Mouse (Mus musculus): ENCODE measurements around the gene Rdx. TPM values are rescaled to one million over a fixed set of nuclear protein-coding genes. Genes with fewer than 3 reads are reported as not detected.
A peak's percentile ranks its signal among the peaks of the same experiment; 100 is the strongest.

Gene Rdx
- total and polyA plus RNA-seq, 3 experiments = 103 to 152 (median 109) TPM

- peak overlapping the region; percentile 79 for H3K27ac ChIP-seq (ENCODE audit: control insufficient read depth, low read depth, low read length)
- no peaks in the 10 kb centered on the region for H3K27me3 ChIP-seq (ENCODE audit: control insufficient read depth in 1 of 2, insufficient read depth in 2 of 2, low read length in 2 of 2)
- H3K4me3 ChIP-seq (ENCODE audit: control insufficient read depth in 1 of 2, insufficient read depth in 1 of 2, low read depth in 2 of 2, low read length in 2 of 2) = peak overlapping the region; percentile 93 to 100
- peaks cover 11 to 17% of the 10 kb centered on the region in 2 experiments for H3K4me1 ChIP-seq (ENCODE audit: control insufficient read depth in 1 of 2, insufficient read depth in 2 of 2, low read length in 2 of 2)
- peak; percentile 69 for DNase-seq (ENCODE audit: low read depth, low spot score)
- peak overlapping the region; percentile 100 for H3K9ac ChIP-seq (ENCODE audit: control insufficient read depth, low read depth, low read length, poor library complexity, severe bottlenecking)
- peaks cover 48% of the 10 kb centered on the region for H3K79me2 ChIP-seq (ENCODE audit: control insufficient read depth, insufficient read depth, low read length, poor library complexity)
- no peaks in the 10 kb centered on the region for H3K9me3 ChIP-seq (replicated peaks; ENCODE audit: insufficient read depth, low read length)
- TF ChIP-seq MXI1 (IDR thresholded peaks at IDR 0.05; ENCODE audit: low read depth, low read length) = no peak; the same call in 1 of the 2 replicates
- TF ChIP-seq NRF1 (IDR thresholded peaks at IDR 0.05; ENCODE audit: insufficient read depth, low read depth, low read length, poor library complexity, severe bottlenecking) = no peak
- TF ChIP-seq MAFK (IDR thresholded peaks at IDR 0.05; ENCODE audit: borderline replicate concordance, low read depth, low read length) = no peak
- TF ChIP-seq NELFE (IDR thresholded peaks at IDR 0.05; ENCODE audit: low read depth, low read length) = peak; percentile 66
- no peak for TF ChIP-seq ELF1 (IDR thresholded peaks at IDR 0.05; ENCODE audit: low read depth, low read length)
- TF ChIP-seq CHD1 (IDR thresholded peaks at IDR 0.05; ENCODE audit: low read depth, low read length) = 0 out of 2 replicates have a peak, but pooled peaks have one; percentile 4
- no peak for TF ChIP-seq JUND (IDR thresholded peaks at IDR 0.05; ENCODE audit: low read depth, low read length)
- peak; percentile 29; the same call in 1 of the 2 replicates for TF ChIP-seq MAZ (IDR thresholded peaks at IDR 0.05; ENCODE audit: low read depth, low read length)
- peak; percentile 71 to 84; a peak in 3 of 4 replicates for TF ChIP-seq POLR2A (IDR thresholded peaks at IDR 0.05; ENCODE audit: control insufficient read depth in 1 of 2, insufficient read depth in 1 of 2, low read depth in 1 of 2, low read length in 2 of 2, poor library complexity in 1 of 2)
- TF ChIP-seq USF2 (IDR thresholded peaks at IDR 0.05; ENCODE audit: borderline replicate concordance in 1 of 2, insufficient read depth in 1 of 2, low read depth in 1 of 2, low read length in 2 of 2) = no peak
- no peak for TF ChIP-seq BHLHE40 (IDR thresholded peaks at IDR 0.05; ENCODE audit: borderline replicate concordance, low read depth, low read length)
- TF ChIP-seq ZMIZ1 (IDR thresholded peaks at IDR 0.05; ENCODE audit: low read depth, low read length) = no peak
- no peak for TF ChIP-seq RCOR1 (IDR thresholded peaks at IDR 0.05; ENCODE audit: low read depth, low read length)
- no peak for TF ChIP-seq SMC3 (IDR thresholded peaks at IDR 0.05; ENCODE audit: low read depth, low read length)
- TF ChIP-seq ZKSCAN1 (IDR thresholded peaks at IDR 0.05; ENCODE audit: low read depth, low read length) = no peak
- TF ChIP-seq POLR2AphosphoS5 (IDR thresholded peaks at IDR 0.05; ENCODE audit: borderline replicate concordance, low read depth, low read length) = no peak
- TF ChIP-seq MEF2A (IDR thresholded peaks at IDR 0.05; ENCODE audit: extremely low read depth, insufficient replicate concordance, low read depth, low read length, poor library complexity, severe bottlenecking) = no peak
- no peak for TF ChIP-seq ZNF384 (IDR thresholded peaks at IDR 0.05; ENCODE audit: low read depth, low read length)
- TF ChIP-seq GATA1 (IDR thresholded peaks at IDR 0.05; ENCODE audit: low read depth, low read length) = no peak
- no peak for TF ChIP-seq MAX (IDR thresholded peaks at IDR 0.05; ENCODE audit: low read length)
- no peak for TF ChIP-seq RAD21 (IDR thresholded peaks at IDR 0.05; ENCODE audit: low read depth, low read length)
- peak; percentile 96; the same call in 1 of the 2 replicates for TF ChIP-seq UBTF (IDR thresholded peaks at IDR 0.05; ENCODE audit: borderline replicate concordance, insufficient read depth, low read depth, low read length)
- no peak for TF ChIP-seq USF1 (IDR thresholded peaks at IDR 0.05; ENCODE audit: low read depth, low read length)
- no peak for TF ChIP-seq GABPA (IDR thresholded peaks at IDR 0.05; ENCODE audit: low read depth, low read length)
- TF ChIP-seq TBP (IDR thresholded peaks at IDR 0.05; ENCODE audit: low read depth, low read length) = no peak; the same call in 1 of the 2 replicates
- TF ChIP-seq ZC3H11A (IDR thresholded peaks at IDR 0.05; ENCODE audit: low read depth, low read length) = no peak
- no peak for TF ChIP-seq MYB (IDR thresholded peaks at IDR 0.05; ENCODE audit: low read depth, low read length)
- peak; percentile 43 for TF ChIP-seq TCF12 (IDR thresholded peaks at IDR 0.05; ENCODE audit: low read depth, low read length)
- TF ChIP-seq MYC (IDR thresholded peaks at IDR 0.05; ENCODE audit: low read depth, low read length) = no peak
- TF ChIP-seq HCFC1 (IDR thresholded peaks at IDR 0.05; ENCODE audit: low read depth, low read length) = peak; percentile 28; the same call in 1 of the 2 replicates
- no peak for TF ChIP-seq CTCF (IDR thresholded peaks at IDR 0.05 in 2 of 3, conservative IDR thresholded peaks at IDR 0.05 in 1 of 3; ENCODE audit: control insufficient read depth in 1 of 3, insufficient read depth in 1 of 3, low read depth in 2 of 3, low read length in 3 of 3, poor library complexity in 1 of 3, severe bottlenecking in 1 of 3)
- TF ChIP-seq EP300 (IDR thresholded peaks at IDR 0.05; ENCODE audit: low read depth in 1 of 2, low read length in 2 of 2) = no peak; a peak in 1 of 4 replicates
- no peak; the same call in 1 of the 2 replicates for TF ChIP-seq SIN3A (IDR thresholded peaks at IDR 0.05; ENCODE audit: low read length)
- H3K36me3 ChIP-seq (ENCODE audit: control insufficient read depth in 1 of 2, insufficient read depth in 2 of 2, low read length in 2 of 2) = peaks cover 9 to 25% of the 10 kb centered on the region in 2 experiments; a peak in 3 of 4 replicates
These were observed 1.1 kb downstream of the Rdx start for GRCm38 (mm10) chr9:52047821-52048649.

Measured in MEL (cell line).